18 mouse cellular contexts compared by ENCODE assay signal in genomic region chr4:12620059-12620755, GRCm38 (mm10).
DNase-seq lines count a peak whose midpoint lies in the region; ATAC-seq and TF ChIP-seq lines count a peak whose summit lies in the region.
"Had no signal": no experiment of that assay in that cellular context is flagged by ENCODE, and none has a peak within 500 bp of the region (broad histone marks: within the 10 kb centered on the region; RNA-seq: fewer than 3 reads in every experiment).

No protein-coding gene starts in this region.

- no peak for DNase-seq in embryonic facial prominence, embryonic 11.5 days (ENCODE audit: low spot score)
- no peak for DNase-seq in embryonic facial prominence, embryonic 10.5 days (ENCODE audit: low spot score)
- peak; percentile 90 for DNase-seq in brain, embryonic 14.5 days (ENCODE audit: low read depth)
- DNase-seq in hindbrain, embryonic 11.5 days (ENCODE audit: low spot score): no peak
- no peak for DNase-seq in right cerebral cortex, adult 18-20 months
- no peak for DNase-seq in cerebellum, adult 9-10 months
- no peak for DNase-seq in spleen, adult 18-20 months
- DNase-seq: cerebellum, postnatal 14 days; heart, postnatal 10 days; kidney, adult 9 months; kidney, postnatal 4 days had no signal

- no peaks in the 10 kb centered on the region for H3K9me3 ChIP-seq in embryonic facial prominence, embryonic 11.5 days (replicated peaks; ENCODE audit: control insufficient read depth, low read length)
- H3K9me3 ChIP-seq in embryonic facial prominence, embryonic 10.5 days: no peaks in the 10 kb centered on the region
- H3K9me3 ChIP-seq in hindbrain, embryonic 11.5 days (ENCODE audit: control insufficient read depth, low read length): no peaks in the 10 kb centered on the region
- no peaks in the 10 kb centered on the region for H3K9me3 ChIP-seq in midbrain, embryonic 12.5 days
- H3K9me3 ChIP-seq: embryonic facial prominence, embryonic 12.5 days; heart, embryonic 10.5 days; limb, embryonic 15.5 days; lung, embryonic 15.5 days had no signal

- no peak overlapping the region for H3K4me3 ChIP-seq in embryonic facial prominence, embryonic 11.5 days (ENCODE audit: low read depth, low read length)
- H3K4me3 ChIP-seq in embryonic facial prominence, embryonic 10.5 days: no peak overlapping the region
- no peak overlapping the region for H3K4me3 ChIP-seq in hindbrain, embryonic 11.5 days (ENCODE audit: low read depth, low read length)
- H3K4me3 ChIP-seq in midbrain, embryonic 12.5 days: no peak overlapping the region
- H3K4me3 ChIP-seq: embryonic facial prominence, embryonic 12.5 days; heart, embryonic 10.5 days; limb, embryonic 15.5 days; lung, embryonic 15.5 days had no signal

- TF ChIP-seq CTCF in brain, embryonic 14.5 days (IDR thresholded peaks at IDR 0.05; ENCODE audit: borderline replicate concordance, extremely low read depth, insufficient read depth, insufficient read length): no peak

- H3K4me1 ChIP-seq in embryonic facial prominence, embryonic 11.5 days (ENCODE audit: control insufficient read depth, insufficient read depth, low read length): no peaks in the 10 kb centered on the region
- H3K4me1 ChIP-seq in embryonic facial prominence, embryonic 10.5 days: peaks cover 8% of the 10 kb centered on the region; the same call in 1 of the 2 replicates
- H3K4me1 ChIP-seq in hindbrain, embryonic 11.5 days (replicated peaks; ENCODE audit: control insufficient read depth, insufficient read depth, low read length): no peaks in the 10 kb centered on the region; the same call in 1 of the 2 replicates
- peaks cover 15% of the 10 kb centered on the region for H3K4me1 ChIP-seq in midbrain, embryonic 12.5 days
- H3K4me1 ChIP-seq: embryonic facial prominence, embryonic 12.5 days; heart, embryonic 10.5 days; limb, embryonic 15.5 days; lung, embryonic 15.5 days had no signal

- no peak overlapping the region for H3K4me2 ChIP-seq in embryonic facial prominence, embryonic 11.5 days (ENCODE audit: low read depth, low read length)
- no peak overlapping the region for H3K4me2 ChIP-seq in hindbrain, embryonic 11.5 days (replicated peaks; ENCODE audit: low read depth, low read length)
- no peak overlapping the region for H3K4me2 ChIP-seq in midbrain, embryonic 12.5 days (replicated peaks)
- H3K4me2 ChIP-seq: embryonic facial prominence, embryonic 12.5 days; limb, embryonic 15.5 days; lung, embryonic 15.5 days had no signal

- H3K36me3 ChIP-seq in embryonic facial prominence, embryonic 11.5 days (replicated peaks; ENCODE audit: control insufficient read depth, insufficient read depth, low read depth, low read length): no peaks in the 10 kb centered on the region
- H3K36me3 ChIP-seq in embryonic facial prominence, embryonic 10.5 days (replicated peaks): no peaks in the 10 kb centered on the region
- H3K36me3 ChIP-seq in hindbrain, embryonic 11.5 days (ENCODE audit: control insufficient read depth, insufficient read depth, low read length): no peaks in the 10 kb centered on the region
- H3K36me3 ChIP-seq in midbrain, embryonic 12.5 days: no peaks in the 10 kb centered on the region
- H3K36me3 ChIP-seq: embryonic facial prominence, embryonic 12.5 days; heart, embryonic 10.5 days; limb, embryonic 15.5 days; lung, embryonic 15.5 days had no signal

- no peak overlapping the region for H3K27ac ChIP-seq in embryonic facial prominence, embryonic 11.5 days (replicated peaks; ENCODE audit: low read depth, low read length)
- no peak overlapping the region for H3K27ac ChIP-seq in embryonic facial prominence, embryonic 10.5 days (replicated peaks)
- H3K27ac ChIP-seq in hindbrain, embryonic 11.5 days (ENCODE audit: low read depth, low read length): no peak overlapping the region
- peak overlapping the region; percentile 40 for H3K27ac ChIP-seq in midbrain, embryonic 12.5 days (replicated peaks)
- H3K27ac ChIP-seq: embryonic facial prominence, embryonic 12.5 days; heart, embryonic 10.5 days; limb, embryonic 15.5 days; lung, embryonic 15.5 days; macrophage had no signal

- TF ChIP-seq POLR2A in brain, embryonic 14.5 days (IDR thresholded peaks at IDR 0.05; ENCODE audit: borderline replicate concordance, extremely low read depth, insufficient read depth, insufficient read length, poor library complexity, severe bottlenecking): no peak

- 44% methylated on average over 4 of the region's 4 CpGs for WGBS in embryonic facial prominence, embryonic 11.5 days
- 55% methylated on average over 4 of the region's 4 CpGs for WGBS in embryonic facial prominence, embryonic 10.5 days
- 45% methylated on average over 4 of the region's 4 CpGs for WGBS in hindbrain, embryonic 11.5 days
- 23% methylated on average over 4 of the region's 4 CpGs for WGBS in midbrain, embryonic 12.5 days

- H3K27me3 ChIP-seq in embryonic facial prominence, embryonic 11.5 days (ENCODE audit: control insufficient read depth, insufficient read depth, low read length): no peaks in the 10 kb centered on the region
- no peaks in the 10 kb centered on the region for H3K27me3 ChIP-seq in embryonic facial prominence, embryonic 10.5 days (replicated peaks; ENCODE audit: low read depth, poor library complexity, severe bottlenecking)
- no peaks in the 10 kb centered on the region for H3K27me3 ChIP-seq in hindbrain, embryonic 11.5 days (ENCODE audit: control insufficient read depth, insufficient read depth, low read length)
- no peaks in the 10 kb centered on the region for H3K27me3 ChIP-seq in midbrain, embryonic 12.5 days
- H3K27me3 ChIP-seq: embryonic facial prominence, embryonic 12.5 days; limb, embryonic 15.5 days; lung, embryonic 15.5 days had no signal

- ATAC-seq in embryonic facial prominence, embryonic 11.5 days (replicated peaks; ENCODE audit: insufficient number of reproducible peaks, low FRiP score, low TSS enrichment, low read depth): 0 out of 2 replicates have a peak, but pooled peaks have one; percentile 56
- peak; percentile 73 for ATAC-seq in hindbrain, embryonic 11.5 days (ENCODE audit: low FRiP score)
- ATAC-seq in midbrain, embryonic 12.5 days (ENCODE audit: low FRiP score, low read depth): peak; percentile 95
- ATAC-seq: inflammation-experienced regulatory T-cells, adult 6 months had no signal

- H3K9ac ChIP-seq in embryonic facial prominence, embryonic 11.5 days (replicated peaks; ENCODE audit: low read length): no peak overlapping the region
- no peak overlapping the region for H3K9ac ChIP-seq in hindbrain, embryonic 11.5 days (ENCODE audit: low read depth, low read length)
- no peak overlapping the region for H3K9ac ChIP-seq in midbrain, embryonic 12.5 days (replicated peaks)
- H3K9ac ChIP-seq: embryonic facial prominence, embryonic 12.5 days; limb, embryonic 15.5 days; lung, embryonic 15.5 days had no signal
